Mouse (Mus musculus): ENCODE measurements around the gene Pipox.

Pipox gene

DNA sequence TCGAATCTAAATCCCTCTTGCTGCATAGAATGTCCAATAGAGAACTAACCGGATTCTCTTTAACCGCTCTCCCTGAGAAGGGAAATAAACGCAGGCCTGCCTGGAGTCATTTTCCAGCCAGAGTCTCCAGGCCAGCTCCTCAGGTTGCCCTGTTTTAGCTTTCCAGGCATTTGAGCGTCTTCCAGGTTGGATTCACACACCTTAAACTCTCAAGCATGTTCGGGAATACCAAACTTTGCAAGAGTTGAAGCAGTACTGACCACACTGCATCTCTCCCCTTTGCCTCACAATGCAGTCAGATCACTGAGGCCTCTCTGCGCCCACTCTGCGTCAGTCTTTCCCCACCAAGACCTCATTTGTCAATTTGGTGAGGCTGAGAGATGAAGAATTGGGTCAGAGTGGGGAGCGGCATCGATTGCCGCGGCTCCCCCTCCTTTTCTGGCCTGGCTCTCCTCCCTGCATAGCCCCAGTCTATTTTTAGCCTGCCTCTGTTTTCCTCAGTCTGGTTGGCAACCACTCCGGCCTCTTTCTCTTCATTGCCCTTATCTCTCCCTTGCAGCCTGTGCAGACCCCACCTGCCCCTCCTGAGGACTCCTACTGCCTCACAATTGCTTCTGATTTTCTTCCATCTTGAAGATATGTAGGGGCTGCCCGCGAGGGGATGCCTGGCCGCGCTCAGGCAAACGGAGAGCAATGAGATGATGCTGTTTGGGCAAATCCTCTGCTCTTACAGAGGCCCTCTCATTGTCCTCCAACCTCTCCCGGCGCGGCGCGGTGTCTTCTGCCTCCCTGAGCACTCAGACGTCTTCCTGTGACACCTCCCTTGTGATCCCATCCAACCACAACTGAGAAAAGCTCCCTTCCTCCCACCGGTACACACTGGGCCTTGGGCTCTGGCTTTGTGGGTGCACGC, 17.8 kb downstream of the Pipox start:
- no peak for DNase-seq (ENCODE audit: low spot score in 2 of 2)

DNA sequence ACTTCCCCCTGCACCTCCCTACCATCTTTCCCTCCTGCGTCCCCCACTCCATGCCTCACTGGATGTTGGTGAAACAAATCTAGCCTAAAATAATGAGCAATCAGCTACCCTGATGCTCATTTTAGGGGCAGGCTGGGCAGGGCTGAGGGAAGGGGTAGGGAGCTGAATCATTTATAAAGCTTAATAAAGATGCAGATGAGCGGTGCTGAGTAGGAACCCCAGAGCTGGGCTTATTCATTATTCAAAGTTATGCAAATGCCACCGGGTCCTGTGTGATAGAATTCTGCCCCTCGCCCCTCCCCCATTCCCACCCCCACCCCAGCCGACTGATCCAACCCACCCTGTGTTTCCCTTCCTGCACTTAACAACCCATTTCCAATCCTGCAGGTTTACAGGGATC, 18.6 kb downstream of the Pipox start:
- no peak for DNase-seq (ENCODE audit: low spot score in 2 of 2)

DNA sequence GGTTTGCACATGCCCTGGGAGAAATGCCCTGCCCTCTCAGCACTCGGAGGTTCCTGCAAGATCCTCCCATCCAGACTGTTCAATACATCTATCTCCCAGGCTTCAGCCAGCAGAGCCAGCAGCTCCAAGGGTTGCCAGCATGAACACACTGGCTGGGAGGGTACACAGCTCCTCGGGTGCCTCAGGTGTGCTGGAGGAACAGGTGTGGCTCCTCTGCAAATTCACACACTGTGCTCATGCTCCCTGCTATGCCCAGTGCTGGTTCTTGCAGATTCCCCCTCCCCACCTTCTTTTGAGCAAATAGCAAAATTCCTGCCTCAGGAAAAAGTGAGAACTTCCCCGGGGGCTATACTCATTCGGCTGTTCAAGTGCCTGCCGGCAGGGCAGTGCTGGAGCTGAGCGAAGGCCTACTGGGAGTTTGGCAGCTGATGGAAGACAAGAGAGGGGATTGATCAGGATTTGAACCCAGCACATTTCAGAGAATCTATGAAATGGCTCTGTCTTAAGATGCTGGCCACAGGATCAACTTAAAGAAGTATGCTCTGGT, 19.1 kb downstream of the Pipox start:
- no peak for DNase-seq (ENCODE audit: low spot score in 2 of 2)

DNA sequence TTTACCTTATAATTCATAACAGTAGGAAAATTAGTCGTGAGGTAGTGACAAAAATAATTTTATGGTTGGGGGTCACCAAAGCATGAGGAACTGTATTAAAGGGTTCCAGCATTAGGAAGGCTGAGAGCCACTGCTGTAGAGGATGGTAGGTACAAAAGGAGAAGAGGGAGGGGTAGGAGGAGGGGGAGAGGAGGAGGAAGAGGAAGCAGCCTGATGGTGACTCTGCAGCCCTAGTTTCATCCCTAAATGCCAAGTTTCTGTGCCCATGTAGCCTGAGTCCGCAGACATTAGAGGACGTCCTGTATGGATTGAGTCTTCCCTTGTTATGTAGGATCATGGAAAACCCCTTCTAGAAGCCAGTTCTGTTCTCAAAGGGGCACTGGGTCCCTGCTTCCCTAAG, 20.8 kb downstream of the Pipox start:
- DNase-seq (ENCODE audit: low spot score in 2 of 2) = no peak

DNA sequence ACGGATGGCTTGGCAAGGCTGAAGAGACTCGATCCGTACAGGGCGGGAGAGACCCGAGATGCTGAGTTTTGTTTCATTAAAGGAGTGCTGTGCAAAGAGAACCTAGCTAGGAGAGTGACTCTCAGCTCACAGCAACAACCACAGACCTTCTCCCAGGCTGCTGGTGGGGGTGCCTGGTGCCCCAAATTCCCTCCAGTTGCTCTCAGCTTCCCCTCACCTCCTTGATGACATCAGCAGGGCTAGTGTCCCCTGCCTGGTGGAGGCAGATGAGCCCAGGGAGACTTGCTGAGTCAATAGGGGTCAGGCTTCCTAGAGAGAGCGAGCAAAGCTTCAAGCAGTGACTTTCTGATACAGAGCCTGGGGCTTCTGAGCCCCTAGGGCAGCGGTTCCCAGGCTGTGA, 21.2 kb downstream of the Pipox start:
- DNase-seq (ENCODE audit: low spot score in 2 of 2) = no peak

DNA sequence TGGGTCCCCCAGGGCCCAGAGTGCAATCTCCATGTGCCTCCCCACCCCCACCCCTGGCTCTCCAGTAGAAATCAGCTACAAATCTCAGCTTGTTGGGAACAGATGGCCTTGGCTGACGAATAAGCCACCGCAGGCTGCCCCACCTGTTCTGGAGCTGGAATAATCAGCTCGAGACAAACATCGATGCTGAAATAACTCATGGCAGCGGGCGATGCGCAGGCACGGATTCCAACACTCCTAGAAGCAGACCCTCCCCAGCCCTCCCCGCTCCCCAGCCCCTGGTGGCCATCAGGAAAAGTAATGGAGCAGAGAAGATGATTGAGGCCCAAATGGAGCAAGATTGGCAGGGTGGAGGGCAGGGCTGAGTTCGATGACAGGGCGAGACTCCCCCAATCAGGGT, 21.7 kb downstream of the Pipox start:
- no peak for DNase-seq (ENCODE audit: low spot score in 2 of 2)

DNA sequence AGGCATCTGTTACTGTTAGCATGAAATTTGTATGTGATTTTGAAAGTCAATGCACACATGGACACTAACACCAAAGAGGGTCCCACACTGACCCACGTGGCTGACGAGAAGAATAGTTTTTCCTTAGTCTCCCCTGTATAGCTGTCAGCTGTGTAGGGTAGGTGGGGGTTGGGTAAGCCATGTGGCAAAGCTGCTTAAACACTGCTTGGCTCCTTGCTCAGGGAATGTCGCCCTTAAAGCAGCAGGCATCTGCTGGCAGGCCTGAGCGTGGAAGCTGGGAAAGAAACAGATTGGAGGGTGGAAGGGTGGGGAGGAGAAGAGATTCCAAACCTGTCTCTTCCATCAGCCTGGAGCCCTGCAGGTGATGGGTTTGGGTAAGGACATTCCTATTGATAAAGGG, 22.5 kb downstream of the Pipox start:
- DNase-seq (ENCODE audit: low spot score in 2 of 2) = no peak

DNA sequence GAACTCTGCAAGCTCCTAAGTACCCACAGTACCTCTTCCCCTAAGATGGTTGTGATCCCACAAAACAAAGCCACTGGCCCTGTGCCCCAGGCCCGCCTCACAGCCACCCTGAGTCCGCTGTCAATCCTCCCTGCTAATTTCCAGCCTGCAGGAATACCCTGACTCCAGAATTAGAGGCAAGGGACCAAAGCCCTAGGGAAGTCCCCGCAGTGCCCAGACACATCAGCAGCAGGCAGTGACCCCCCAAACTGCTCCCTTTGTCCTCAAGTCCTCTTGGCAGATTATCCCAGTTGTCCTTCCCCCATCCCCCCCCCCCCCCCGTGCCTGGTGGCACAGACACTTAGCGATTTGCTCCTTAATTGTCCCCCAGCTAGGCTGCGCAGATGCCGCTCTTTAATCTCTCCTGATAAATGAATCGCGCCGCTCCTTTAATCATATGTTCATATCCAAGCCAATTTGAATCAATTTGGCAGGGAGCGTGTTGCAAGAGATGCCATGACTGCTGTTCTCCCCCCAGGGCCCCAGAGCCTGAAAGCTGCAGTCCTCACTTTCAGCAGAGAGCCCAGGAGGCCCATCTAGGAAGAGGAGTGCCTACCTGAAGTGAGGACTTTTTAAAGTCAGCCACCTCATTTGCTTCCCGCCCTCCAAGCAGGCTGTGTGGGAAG, 26.3 kb downstream of the Pipox start:
- DNase-seq (ENCODE audit: low spot score in 2 of 2) = no peak

DNA sequence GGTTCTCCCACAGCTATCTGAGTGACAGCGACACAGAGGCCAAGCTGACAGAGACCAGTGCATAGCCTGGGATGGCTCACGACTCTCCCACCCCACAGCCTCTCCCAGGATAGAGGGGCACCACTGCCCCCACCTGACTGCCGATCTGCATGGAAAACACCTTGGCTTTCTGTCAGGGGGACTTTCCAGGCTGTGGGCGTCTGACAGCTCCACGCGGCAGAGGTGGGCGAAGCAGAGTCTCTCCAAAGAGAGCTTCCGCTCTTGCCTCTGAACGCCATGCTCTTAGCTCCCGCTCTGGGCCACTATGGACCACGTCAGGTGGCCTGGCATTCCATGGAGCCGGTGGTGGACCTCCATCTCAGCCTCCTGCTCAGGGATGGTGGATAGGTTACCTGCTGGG, 29.1 kb downstream of the Pipox start:
- no peak for DNase-seq (ENCODE audit: low spot score in 2 of 2)

DNA sequence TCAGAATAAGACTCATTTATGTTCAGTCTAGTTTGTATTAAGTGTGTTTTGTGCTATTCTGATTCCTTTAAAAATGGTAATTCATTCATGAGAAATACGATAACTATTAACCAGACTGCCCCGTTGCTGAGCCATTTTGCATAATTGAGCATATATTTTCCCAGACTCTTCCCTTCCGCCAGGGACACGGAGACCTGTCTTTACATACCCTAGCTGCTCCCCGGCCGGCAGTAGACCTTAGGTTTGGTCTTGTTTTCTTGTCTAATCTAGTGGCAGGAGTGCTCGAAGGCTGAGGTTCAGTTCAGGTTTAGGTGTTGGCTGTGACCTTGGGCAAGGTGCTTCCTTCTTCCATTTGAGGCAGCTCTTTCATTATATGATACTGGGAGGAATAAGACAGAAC, 31.0 kb downstream of the Pipox start:
- no peak for DNase-seq (ENCODE audit: low spot score in 2 of 2)

DNA sequence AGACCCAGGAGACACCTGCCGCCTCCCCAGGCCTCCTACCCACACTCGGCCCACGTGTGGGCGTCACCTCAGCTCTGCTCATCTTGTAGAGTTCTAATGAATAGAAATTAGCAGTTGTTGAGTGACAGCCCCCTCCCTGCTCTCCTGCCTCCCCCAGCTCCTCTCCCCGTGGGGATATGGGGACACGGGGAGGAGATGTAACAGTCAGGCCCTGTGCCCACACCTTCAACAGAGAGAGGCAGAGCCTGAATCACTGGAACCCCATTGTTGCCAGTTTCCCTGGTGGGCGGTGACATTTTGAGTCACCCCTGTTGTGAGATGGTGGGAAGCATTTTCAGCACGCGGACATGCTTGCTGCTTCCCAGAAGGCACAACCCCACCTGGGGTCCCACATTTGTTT, 32.9 kb downstream of the Pipox start:
- DNase-seq (ENCODE audit: low spot score in 2 of 2) = no peak

DNA sequence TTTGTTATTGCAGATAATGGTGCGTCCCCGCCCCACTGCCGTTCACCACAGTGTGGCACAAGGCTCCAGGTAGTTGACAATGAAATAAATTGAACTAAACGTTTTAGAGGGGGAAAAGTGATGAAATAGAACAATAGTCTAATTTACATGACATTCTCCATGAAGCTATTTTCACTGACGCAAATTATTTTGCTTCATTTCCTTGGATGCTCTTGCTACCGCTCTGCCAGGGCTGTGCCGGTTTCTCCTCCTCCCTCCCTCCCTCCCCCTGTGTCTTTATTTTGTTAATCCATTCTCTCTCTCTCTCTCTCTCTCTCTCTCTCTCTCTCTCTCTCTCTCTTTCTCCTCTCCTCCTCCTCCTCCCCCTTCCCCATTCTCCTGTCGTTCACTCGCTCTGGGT, 35.3 kb downstream of the Pipox start:
- DNase-seq (ENCODE audit: low spot score in 2 of 2) = no peak

DNA sequence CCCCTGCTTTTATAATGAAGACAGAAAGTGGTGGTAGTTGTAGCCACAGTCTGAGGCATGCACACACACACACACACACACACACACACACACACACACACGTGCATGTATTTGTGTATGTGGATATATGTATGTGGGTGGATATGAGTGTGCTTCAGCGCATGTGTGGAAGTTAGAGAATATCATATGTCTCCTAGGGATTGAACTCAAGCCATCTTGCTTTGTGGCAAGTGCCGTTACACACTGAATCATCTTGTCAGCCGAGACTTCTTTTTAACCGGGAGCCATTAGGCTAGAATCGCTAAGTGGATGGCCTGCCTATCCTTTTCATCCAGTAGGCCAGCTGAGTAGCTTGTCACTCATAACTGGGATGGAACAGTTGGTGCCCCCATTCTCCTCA, 36.8 kb downstream of the Pipox start:
- DNase-seq (ENCODE audit: low spot score in 2 of 2) = no peak

DNA sequence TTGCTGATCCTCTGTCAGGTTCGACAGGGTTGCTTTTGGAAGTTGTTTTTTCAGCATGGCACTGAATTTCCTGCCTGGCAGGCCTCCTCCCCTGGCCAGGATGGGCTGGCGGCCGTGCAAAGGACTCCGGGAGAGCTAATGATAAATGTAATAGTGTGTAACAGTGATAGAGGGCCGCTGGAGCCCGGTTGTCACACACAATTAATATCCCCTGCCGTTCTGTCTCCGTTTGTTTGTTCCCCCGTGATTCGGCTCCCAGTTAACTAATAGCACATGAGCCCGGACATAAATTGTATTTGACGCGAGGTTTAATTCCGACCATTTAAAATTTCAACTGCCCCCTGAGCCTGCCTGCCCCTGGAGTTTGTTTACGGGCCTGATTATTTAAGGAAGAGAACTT, 38.5 kb downstream of the Pipox start:
- DNase-seq (ENCODE audit: low spot score in 2 of 2) = no peak

DNA sequence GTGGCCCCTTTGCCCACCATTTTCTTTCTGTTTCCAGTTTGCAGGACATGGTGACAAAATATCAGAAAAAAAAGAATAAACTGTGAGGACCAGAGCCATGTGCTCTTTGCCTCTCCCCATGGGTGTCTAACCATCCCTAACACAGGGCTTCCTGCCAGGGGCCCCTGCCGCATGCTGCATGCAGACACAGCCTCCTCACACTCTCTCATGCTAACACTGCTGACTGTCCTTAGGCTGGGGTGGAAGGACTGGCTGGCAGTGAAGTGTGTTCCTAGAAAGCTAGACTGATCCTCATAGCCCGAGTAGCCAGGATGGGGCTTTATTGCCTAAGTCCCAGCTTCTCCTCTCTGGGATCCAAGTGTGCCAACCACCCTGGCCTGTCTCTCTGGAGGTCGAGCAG, 39.3 kb downstream of the Pipox start:
- no peak for DNase-seq (ENCODE audit: low spot score in 2 of 2)

DNA sequence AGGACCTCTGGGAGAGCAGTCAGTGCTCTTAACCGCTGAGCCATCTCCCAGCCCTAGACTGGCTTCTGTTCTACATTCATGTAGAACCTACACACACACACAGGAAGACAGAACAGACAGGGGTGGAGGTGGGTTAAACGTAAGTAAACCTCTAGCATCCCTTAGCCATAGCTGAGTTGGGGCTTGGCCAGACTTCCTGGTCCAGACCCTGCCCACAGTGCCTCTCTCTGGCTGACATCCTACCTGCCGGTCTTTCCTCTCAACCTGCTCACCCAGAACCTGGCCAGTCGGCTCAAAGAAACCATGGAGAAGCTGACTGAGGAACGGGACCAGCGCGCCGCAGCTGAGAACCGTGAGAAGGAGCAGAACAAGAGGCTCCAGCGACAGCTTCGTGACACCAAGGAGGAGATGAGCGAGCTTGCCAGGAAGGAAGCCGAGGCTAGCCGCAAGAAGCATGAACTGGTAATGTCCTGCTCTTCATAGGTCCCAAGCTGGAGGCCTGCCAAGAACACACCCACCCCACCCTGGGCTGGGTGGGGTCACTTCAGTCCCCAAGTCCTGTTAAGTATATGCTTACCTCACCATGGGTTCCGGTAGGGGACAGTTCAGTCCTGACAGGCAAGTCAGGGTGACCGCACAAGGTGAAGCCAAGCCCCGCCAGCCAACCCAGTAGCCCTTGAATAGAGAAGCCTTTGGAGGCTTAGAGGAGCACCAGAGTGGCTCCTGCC, 40.8 kb downstream of the Pipox start:
- DNase-seq (ENCODE audit: low spot score in 2 of 2) = no peak

DNA sequence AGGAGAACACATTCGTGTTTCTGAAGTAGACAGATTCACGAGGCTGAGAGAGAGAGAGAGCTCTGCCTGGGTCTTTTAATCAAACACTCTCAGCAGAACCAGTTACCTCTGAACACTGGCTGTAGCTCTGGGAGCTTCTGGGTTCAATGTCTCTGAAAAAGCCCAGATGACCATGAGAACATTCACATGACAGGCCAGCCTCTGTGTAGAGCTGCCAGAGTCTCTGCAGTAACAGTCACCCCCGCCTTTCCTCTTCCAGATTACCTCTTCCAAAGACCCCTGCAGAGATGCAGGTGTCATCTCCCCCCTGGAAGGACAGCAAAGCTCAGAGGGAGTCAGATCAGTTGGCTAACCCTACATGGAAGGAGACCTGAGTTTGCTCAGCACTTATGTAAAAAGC, 41.7 kb downstream of the Pipox start:
- DNase-seq (ENCODE audit: low spot score in 2 of 2) = no peak

DNA sequence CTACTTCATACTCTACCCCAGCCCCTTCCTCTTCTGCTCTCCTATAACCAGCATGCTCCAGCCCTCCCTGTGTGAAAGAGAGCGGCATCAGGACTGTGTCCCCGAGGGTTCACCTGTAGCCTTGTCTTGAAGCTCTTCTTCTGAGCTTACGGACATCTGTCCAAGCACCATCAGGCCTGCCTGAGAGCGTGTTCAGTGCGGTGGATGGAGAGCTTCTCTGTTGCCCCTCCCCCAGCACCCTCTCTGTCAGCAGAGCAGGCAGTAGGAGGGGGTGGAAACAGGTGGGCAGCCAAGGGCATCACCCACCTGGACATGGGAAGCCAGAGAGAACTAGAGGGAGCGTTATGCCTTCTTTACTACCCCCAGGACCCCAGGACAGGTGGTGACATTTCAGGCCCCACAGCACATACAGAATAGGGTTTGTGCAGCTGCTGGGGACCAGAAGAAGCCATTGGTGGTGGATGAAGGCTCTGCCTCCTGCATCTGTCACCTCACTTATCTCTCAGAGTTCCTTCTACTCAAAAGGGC, 42.3 kb downstream of the Pipox start:
- DNase-seq (ENCODE audit: low spot score in 2 of 2) = no peak

DNA sequence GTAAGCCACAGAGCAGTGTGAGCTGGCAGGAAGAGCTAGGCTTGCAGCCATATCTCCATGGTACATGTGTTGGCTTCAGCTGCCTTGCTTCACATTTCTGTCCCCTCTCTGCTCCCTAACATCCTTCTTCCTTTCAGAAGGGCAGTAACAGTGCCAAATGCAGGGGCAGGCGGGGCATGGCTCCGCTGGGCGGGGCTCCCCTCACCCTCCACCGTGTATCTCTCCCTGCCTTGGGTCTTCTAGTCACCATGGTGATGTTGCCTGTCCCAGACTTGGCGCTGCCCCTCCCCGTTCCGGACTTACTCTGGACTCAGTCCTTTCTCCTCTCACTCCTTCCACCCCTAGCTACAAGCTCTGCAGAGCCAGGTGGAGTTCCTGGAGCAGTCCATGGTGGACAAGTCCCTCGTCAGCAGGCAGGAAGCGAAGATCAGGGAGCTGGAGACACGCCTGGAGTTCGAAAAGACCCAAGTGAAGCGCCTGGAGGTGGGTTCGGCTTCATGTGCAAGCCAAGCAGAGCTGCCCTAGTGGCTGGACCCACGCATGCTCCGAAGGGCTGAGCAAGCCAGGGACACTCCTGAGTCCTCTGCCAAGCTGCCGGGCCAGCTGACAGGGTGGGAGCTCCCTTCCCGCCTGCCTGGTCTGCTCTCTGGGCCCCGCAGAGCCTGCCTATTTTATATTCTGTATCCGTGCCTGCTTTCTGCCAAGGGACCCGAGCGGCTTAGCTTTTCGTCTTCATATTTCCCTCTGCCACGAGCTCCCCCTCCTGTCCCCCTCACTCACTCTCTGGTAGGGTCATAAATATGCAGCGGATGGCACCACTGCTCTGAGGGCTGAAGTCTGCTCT, 43.3 kb downstream of the Pipox start:
- DNase-seq (ENCODE audit: low spot score in 2 of 2) = no peak

DNA sequence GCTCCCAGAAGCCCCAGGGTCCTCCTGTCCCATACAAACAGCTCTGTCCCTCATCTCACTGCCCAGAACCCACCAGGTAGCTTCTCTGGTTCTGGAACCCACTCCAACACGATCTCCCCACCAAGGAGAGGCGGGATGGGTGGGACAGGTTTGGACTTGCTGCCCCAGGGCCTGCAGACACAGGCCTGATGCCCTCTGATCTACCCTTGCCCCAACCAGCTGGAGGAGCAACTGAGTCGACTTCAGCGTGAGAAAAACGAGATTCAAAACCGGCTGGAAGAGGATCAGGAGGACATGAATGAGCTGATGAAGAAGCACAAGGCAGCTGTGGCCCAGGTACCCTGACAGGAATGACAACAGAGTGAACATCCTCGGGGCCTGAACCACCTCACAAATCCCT, 44.7 kb downstream of the Pipox start:
- DNase-seq (ENCODE audit: low spot score in 2 of 2) = no peak

DNA sequence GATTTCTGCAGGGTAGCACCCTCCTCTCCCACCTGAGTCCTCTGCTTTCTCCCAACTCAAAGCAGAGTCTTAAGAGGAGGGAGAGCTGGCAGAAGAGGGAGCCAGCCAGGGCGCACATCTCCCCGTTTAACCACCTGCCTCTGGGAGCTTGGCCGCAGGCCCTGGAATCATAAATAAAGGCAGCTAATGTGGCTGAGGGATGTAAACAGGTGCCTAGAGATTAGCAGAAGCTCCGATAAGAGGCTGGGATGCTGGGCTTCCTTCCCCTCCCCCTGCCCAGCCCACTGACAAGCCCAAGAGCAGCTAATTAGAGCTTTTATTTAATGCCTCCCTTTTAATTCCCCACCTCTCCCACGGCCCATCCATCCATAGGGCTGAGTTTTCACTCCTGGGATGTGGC, 45.8 kb downstream of the Pipox start:
- DNase-seq (ENCODE audit: low spot score in 2 of 2) = no peak

Measured in spleen, postnatal 14 days (tissue).